Mouse (Mus musculus) lung, adult 18-20 months (tissue): Measurements from ENCODE around the gene Manbal.

ENCODE experiments used
- DNase-seq, 2 experiments: peaks; one replicate each; pipeline ENCODE4 v3.0.0; 2022; ENCODE audit warnings: mixed read lengths in 2 of 2

Gene Manbal

DNA sequence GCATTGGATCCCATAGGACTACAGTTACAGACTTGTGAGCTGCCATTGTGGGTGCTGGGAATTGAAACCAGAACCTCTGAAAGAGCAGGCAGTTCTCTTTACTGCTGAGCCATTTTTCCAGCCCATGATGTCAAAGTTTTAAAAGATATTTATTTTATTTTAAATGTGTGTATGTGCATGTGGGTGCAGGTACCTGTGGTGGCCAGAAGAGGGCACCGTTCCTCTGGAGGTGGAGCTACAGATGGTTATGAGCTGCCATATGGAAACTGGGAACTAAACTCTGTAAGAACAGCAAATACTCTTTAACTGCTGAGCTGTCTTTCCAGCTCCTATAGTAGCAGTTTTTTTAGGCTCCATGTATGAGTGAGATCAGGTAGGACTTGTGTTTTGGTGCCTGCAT lies 74.0 kb downstream of the Manbal start:
- DNase-seq: no peak
